Mouse (Mus musculus) small intestine, adult 10 weeks (tissue): ENCODE measurements around the gene Tet2. TPM values are rescaled to one million over a fixed set of nuclear protein-coding genes. Genes with fewer than 3 reads are reported as not detected.

ENCODE experiments used
- polyA plus RNA-seq: library from polyadenylated mRNA; stranded (reverse); fragments of 350-450 nt; fragmentation: Illumina TruSeq; extraction: RNeasy Lipid Tissue Mini Kit (QIAGEN cat#74804); gene quantifications from one replicate; pipeline ENCODE4 v1.2.3, GENCODE M21; 2014; ENCODE audit warnings: low replicate concordance

Tet2 gene
- polyA plus RNA-seq = 17.3 TPM

GRCm38 (mm10) chr3:133544551-133545303 lies at the start of gene Tet2:
TSS of gene Tet2 (minus strand) at chr3:133545139.

Other genes with a start within 250 kb of the Tet2 start
- 140 TPM for gene Ppa2, start 235.0 kb downstream of the Tet2 start, polyA plus RNA-seq